Mouse (Mus musculus) heart, embryonic 14.5 days (tissue): ENCODE results near the gene Fanca. TPM values are rescaled to one million over a fixed set of nuclear protein-coding genes. Genes with fewer than 3 reads are reported as not detected.
A peak's percentile ranks its signal among the peaks of the same experiment; 100 is the strongest.
"Not testable (repeated sequence)": the region's sequence is repeated elsewhere in the genome, so short reads cannot be mapped to it uniquely, and the experiment has no call there.

Experiments used
- ATAC-seq: fragments of 200-750 bp; cut with Nextera tagmentation; 2 replicates; pipeline ENCODE4 v1.8.0; 2017; ENCODE audit warnings: low read depth, moderate TSS enrichment; ENCODE audit not compliant: insufficient number of reproducible peaks, insufficient read depth, low FRiP score
- H3K27ac ChIP-seq, 2 experiments: fragments of 200-500 bp in 1 of 2; fragments of 300-500 bp in 1 of 2; sonication (generic) in 1 of 2; replicated peaks in 1 of 2; 2 replicates each; pipeline ENCODE4 v1.5.1; 2012 to 2014; ENCODE audit warnings: low read depth in 2 of 2, low read length in 2 of 2, control low read depth in 1 of 2, mild to moderate bottlenecking in 1 of 2, mixed read lengths in 1 of 2; ENCODE audit not compliant: control insufficient read depth in 1 of 2, insufficient read depth in 1 of 2
- H3K27me3 ChIP-seq: fragments of 300-500 bp; sonication (generic); 2 replicates; pipeline ENCODE4 v1.6.1; 2014; ENCODE audit warnings: mild to moderate bottlenecking, low read length, control low read depth; ENCODE audit not compliant: control insufficient read depth, insufficient read depth
- H3K36me3 ChIP-seq: fragments of 300-500 bp; sonication (generic); 2 replicates; pipeline ENCODE4 v1.6.1; 2014; ENCODE audit warnings: mild to moderate bottlenecking, control low read depth, low read length, mixed read lengths; ENCODE audit not compliant: control insufficient read depth, insufficient read depth
- H3K4me1 ChIP-seq, 2 experiments: fragments of 200-500 bp in 1 of 2; fragments of 300-500 bp in 1 of 2; sonication (generic) in 1 of 2; 2 replicates each; pipeline ENCODE4 v1.6.1; 2012 to 2014; ENCODE audit warnings: low read length in 2 of 2, control low read depth in 1 of 2, mixed read lengths in 1 of 2; ENCODE audit not compliant: control insufficient read depth in 2 of 2, insufficient read depth in 2 of 2
- H3K4me2 ChIP-seq: fragments of 300-500 bp; sonication (generic); 2 replicates; pipeline ENCODE4 v1.6.1; 2014; ENCODE audit warnings: mild to moderate bottlenecking, low read length
- H3K4me3 ChIP-seq, 2 experiments: fragments of 200-500 bp in 1 of 2; fragments of 300-500 bp in 1 of 2; sonication (generic) in 1 of 2; 2 replicates each; pipeline ENCODE4 v1.5.1; 2012 to 2014; ENCODE audit warnings: low read length in 2 of 2, mild to moderate bottlenecking in 2 of 2, control low read depth in 1 of 2, low read depth in 1 of 2, moderate library complexity in 1 of 2; ENCODE audit not compliant: control insufficient read depth in 1 of 2, insufficient read depth in 1 of 2
- H3K9ac ChIP-seq: fragments of 300-500 bp; sonication (generic); 2 replicates; pipeline ENCODE4 v1.6.1; 2014; ENCODE audit warnings: mild to moderate bottlenecking, low read length
- H3K9me3 ChIP-seq: fragments of 300-500 bp; sonication (generic); 2 replicates; pipeline ENCODE4 v1.6.1; 2016; ENCODE audit warnings: low read length, control low read depth; ENCODE audit not compliant: control insufficient read depth
- WGBS: fragments of 180-500 bp; shearing (Covaris S2); extraction: QIAGEN DNeasy Blood & Tissue Kit; methylation state at CpG from one replicate; pipeline ENCODE4 v1.1.7; 2014; 5-methylcytosine and 5-hydroxymethylcytosine counted together
- polyA plus RNA-seq: library from polyadenylated mRNA; unstranded; fragments of >200 nt; fragmentation: Nextera tagmentation; extraction: Ambion mirVana; gene quantifications from 2 replicates; pipeline ENCODE4 v1.2.1, GENCODE M21; 2014

The Fanca gene
- polyA plus RNA-seq, 1 experiment from 2014 or later, result 16.5 TPM

GRCm38 (mm10) chr8:123231742-123232141, 86.6 kb downstream of the Fanca start:
- H3K27ac ChIP-seq, result no peak overlapping the region
- no peak overlapping the region for H3K4me3 ChIP-seq
- H3K4me1 ChIP-seq, result peaks cover 3 to 10% of the 10 kb centered on the region in 2 experiments; a peak in 1 of 4 replicates
- WGBS, result 52% methylated on average over 5 of the region's 5 CpGs
- H3K4me2 ChIP-seq, result no peak overlapping the region
- H3K9me3 ChIP-seq, result no peaks in the 10 kb centered on the region
- H3K27me3 ChIP-seq, result peaks cover 12% of the 10 kb centered on the region; the same call in 1 of the 2 replicates
- no peak overlapping the region for H3K9ac ChIP-seq
- no peak for ATAC-seq
- peaks cover 26% of the 10 kb centered on the region for H3K36me3 ChIP-seq

DNA sequence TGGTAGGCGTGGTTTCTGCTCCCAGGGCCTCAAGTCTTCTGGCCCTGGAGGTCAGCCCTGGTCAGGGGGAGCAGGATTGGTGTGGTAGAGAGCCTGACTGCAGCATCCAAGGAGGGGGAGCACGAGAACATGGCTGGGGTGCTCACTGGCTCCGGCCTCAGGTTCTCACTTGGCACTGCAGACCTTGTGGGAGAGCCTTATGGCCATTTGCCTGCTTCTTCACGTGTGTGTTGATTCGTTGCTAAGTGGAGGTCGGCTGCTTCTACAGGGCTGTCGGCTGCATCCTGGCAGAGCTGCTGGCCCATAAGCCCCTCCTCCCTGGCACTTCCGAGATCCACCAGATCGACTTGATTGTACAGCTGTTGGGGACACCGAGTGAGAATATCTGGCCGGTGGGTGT, 88.0 kb downstream of the Fanca start:
- not testable (repeated sequence) for H3K9ac ChIP-seq, H3K4me3 ChIP-seq, ATAC-seq, H3K9me3 ChIP-seq, H3K4me2 ChIP-seq, H3K27ac ChIP-seq
- H3K27me3 ChIP-seq, result peaks cover 12% of the 10 kb centered on the region; the same call in 1 of the 2 replicates
- peaks cover 33% of the 10 kb centered on the region for H3K36me3 ChIP-seq
- 74% methylated on average over 8 of the region's 11 CpGs for WGBS
- H3K4me1 ChIP-seq, result peaks cover 1 to 11% of the 10 kb centered on the region in 2 experiments; a peak in 3 of 4 replicates

DNA sequence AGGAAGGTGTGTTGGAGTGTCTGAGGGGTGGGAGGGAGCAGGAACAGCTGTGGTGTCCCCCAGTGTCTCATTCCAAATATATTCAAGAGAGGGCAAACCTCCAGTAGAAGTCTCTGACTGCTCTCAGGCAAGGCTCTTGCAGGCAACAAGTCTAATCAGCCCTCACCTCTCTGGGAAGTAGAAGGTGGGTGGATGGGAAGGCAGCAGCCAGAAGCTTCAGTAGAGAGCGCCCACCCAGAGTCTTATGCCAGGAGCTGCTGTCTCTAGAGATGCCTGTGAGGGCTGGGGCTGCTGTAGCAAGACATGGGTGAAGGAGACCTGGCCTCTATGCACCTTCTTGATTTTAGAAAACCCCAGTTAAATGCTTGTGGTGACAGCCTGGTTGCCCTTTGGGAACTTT, 90.0 kb downstream of the Fanca start:
- Histone ChIP-seq H3K9me3 (no peaks in the 10 kb centered on the region), H3K9ac (no peak overlapping the region), H3K4me2 (no peak overlapping the region), H3K4me1 (peaks cover 2 to 14% of the 10 kb centered on the region in 2 experiments; a peak in 3 of 4 replicates), H3K27ac (no peak overlapping the region), H3K27me3 (no peaks in the 10 kb centered on the region), H3K36me3 (peaks cover 33% of the 10 kb centered on the region), H3K4me3 (no peak overlapping the region)
- no peak for ATAC-seq
- WGBS, result 100% methylated on average over 1 of the region's 1 CpGs

DNA sequence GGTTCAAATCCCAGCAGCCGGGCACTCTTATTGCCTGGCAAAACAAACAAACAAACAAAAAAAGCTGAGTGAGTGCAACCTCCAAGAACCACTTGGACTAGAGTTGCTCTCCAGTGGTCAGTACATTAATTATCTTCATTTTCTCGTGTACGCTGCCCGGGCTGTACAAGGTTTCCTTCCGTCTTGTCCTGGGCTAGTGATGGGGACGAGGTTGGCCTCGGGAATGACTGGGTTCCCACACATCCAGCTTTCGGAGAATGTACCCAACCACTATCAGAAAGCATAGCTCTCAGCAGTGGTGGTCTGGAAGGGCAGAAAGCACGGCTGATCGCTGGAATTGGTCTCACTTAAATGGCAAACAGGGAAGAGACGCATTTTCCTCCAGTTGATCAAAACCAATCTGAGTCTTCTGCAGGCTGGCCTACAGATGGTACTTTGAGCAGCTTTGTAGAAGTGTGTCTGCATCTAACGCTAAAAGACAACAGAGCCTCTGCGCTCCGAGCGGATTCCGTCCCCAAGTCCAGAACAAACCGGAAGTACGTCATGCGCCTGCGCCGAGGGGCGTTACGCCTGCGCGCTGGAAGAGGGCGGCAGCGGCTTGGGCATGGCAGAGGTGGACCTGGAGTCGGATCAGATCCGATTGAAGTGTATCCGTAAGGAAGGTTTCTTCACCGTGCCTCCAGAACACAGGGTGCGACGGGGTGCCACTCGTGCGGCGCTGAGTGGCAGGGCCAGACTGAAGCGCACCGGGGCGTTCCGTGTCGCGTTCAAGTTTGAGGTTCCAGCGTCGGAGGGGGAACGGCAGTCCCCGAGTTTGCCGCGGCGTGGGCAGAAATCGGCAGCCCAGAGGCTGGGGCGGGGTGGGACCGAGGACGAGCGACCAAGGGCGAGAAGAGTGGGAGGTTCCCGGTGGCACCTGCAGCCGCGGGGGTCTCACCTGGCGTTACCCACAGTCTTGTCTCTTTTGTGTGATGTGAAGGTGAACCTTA, 93.8 kb downstream of the Fanca start, which contains the start of gene Cdk10:
TSS of gene Cdk10 (plus strand) at position 565 of the 989 bp plus-strand sequence.
- H3K4me1 ChIP-seq, result peaks cover 2 to 14% of the 10 kb centered on the region in 2 experiments; a peak in 3 of 4 replicates
- H3K9me3 ChIP-seq, result no peaks in the 10 kb centered on the region
- H3K9ac ChIP-seq, result peak within 1 kb of the TSS; percentile 94
- peak; percentile 79 for ATAC-seq
- peak within 1 kb of the TSS; percentile 84 to 90 for H3K27ac ChIP-seq
- peaks cover 28% of the 10 kb centered on the region for H3K36me3 ChIP-seq
- 2% methylated on average over 59 of the region's 59 CpGs for WGBS
- peak within 1 kb of the TSS; percentile 82 to 86 for H3K4me3 ChIP-seq
- H3K27me3 ChIP-seq, result no peaks in the 10 kb centered on the region
- peak within 1 kb of the TSS; percentile 97 for H3K4me2 ChIP-seq

- H3K4me1 ChIP-seq, result peaks cover 2 to 14% of the 10 kb centered on the region in 2 experiments; a peak in 3 of 4 replicates
- WGBS, result 64% methylated on average over 1 of the region's 1 CpGs
Observed at GRCm38 (mm10) chr8:123220917-123221316, 97.5 kb downstream of the Fanca start.

More at GRCm38 (mm10) chr8:123220917-123221316, 97.5 kb downstream of the Fanca start:
- ATAC-seq, result no peak
- Histone ChIP-seq H3K9me3 (no peaks in the 10 kb centered on the region), H3K27me3 (no peaks in the 10 kb centered on the region), H3K4me3 (no peak overlapping the region), H3K36me3 (no peaks in the 10 kb centered on the region), H3K4me2 (no peak overlapping the region), H3K9ac (no peak overlapping the region), H3K27ac (no peak overlapping the region)

Other genes with a start within 250 kb of the Fanca start
- 1,025 and 1,098 TPM in 2 replicates for gene Rpl13, start 216.2 kb downstream of the Fanca start, polyA plus RNA-seq
- 0.08 and 0.14 TPM in 2 replicates for gene Cpne7, start 201.2 kb downstream of the Fanca start, polyA plus RNA-seq
- gene Sult5a1, start 160.3 kb downstream of the Fanca start, polyA plus RNA-seq, result 4.3 and 6.0 TPM in 2 replicates
- gene Dpep1, start 132.3 kb downstream of the Fanca start, polyA plus RNA-seq, result 4.0 and 4.2 TPM in 2 replicates
- 71.2 and 77.7 TPM in 2 replicates for gene Chmp1a, start 105.8 kb downstream of the Fanca start, polyA plus RNA-seq
- 3.7 TPM in 2 replicates for gene Spata33, start 105.7 kb downstream of the Fanca start, polyA plus RNA-seq
- gene Cdk10, start 93.7 kb downstream of the Fanca start, polyA plus RNA-seq, result 17.1 and 20.7 TPM in 2 replicates
- 1.9 and 2.8 TPM in 2 replicates for gene Spata2l, start 82.3 kb downstream of the Fanca start, polyA plus RNA-seq
- 13.0 and 15.5 TPM in 2 replicates for gene Zfp276, start 64.4 kb downstream of the Fanca start, polyA plus RNA-seq
- gene Vps9d1, start 64.2 kb downstream of the Fanca start, polyA plus RNA-seq, result 20.5 and 21.1 TPM in 2 replicates
- gene Spire2, start 14.1 kb upstream of the Fanca start, polyA plus RNA-seq, result 0.77 and 0.85 TPM in 2 replicates
- gene Tcf25, start 55.2 kb upstream of the Fanca start, polyA plus RNA-seq, result 149 and 163 TPM in 2 replicates
- 0.07 TPM in 1 of 2 replicates, not detected in the other for gene Mc1r, start 88.5 kb upstream of the Fanca start, polyA plus RNA-seq
- 1.5 and 6.1 TPM in 2 replicates for gene Tubb3, start 92.8 kb upstream of the Fanca start, polyA plus RNA-seq
- gene Def8, start 105.0 kb upstream of the Fanca start, polyA plus RNA-seq, result 31.7 and 32.4 TPM in 2 replicates
- gene Afg3l1, start 159.3 kb upstream of the Fanca start, polyA plus RNA-seq, result 27.0 and 29.9 TPM in 2 replicates
- 1.0 and 1.1 TPM in 2 replicates for gene Dbndd1, start 196.9 kb upstream of the Fanca start, polyA plus RNA-seq
- 13.6 and 13.9 TPM in 2 replicates for gene Gas8, start 200.3 kb upstream of the Fanca start, polyA plus RNA-seq